Mouse (Mus musculus): ENCODE measurements around the gene Car6.

- TF ChIP-seq ZNF384 (IDR thresholded peaks at IDR 0.05; ENCODE audit: low read depth, low read length) (no peak), MAFK (IDR thresholded peaks at IDR 0.05; ENCODE audit: insufficient read depth, low read depth, low read length) (no peak), CHD2 (IDR thresholded peaks at IDR 0.05; ENCODE audit: low read depth, low read length) (no peak)
Observed at GRCm38 (mm10) chr4:150139090-150139489, 62.0 kb downstream of the Car6 start.
